Mouse (Mus musculus): ENCODE results near the gene Npas2. TPM values are rescaled to one million over a fixed set of nuclear protein-coding genes. Genes with fewer than 3 reads are reported as not detected.

The Npas2 gene
- polyA plus RNA-seq, 1 experiment: 1.1 TPM

DNA sequence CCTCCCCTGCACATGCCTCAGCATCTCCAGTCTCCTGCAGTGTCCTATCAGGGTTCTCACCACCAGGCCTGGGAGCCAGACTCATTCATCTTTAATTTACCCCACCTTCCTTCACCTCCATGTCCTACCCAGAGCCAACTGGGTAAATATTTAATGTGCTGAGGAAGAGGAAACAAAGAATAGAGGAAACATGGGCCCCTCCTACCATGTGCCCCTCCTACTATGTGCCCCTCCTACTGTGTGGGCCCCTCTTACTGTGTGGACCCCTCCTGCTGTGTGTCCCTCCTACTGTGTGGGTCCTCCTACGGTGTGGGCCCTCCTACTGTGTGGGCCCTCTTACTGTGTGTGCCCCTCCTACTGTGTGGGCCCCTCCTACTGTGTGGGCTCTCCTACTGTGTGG lies 51.2 kb downstream of the Npas2 start:
- Histone ChIP-seq H3K27me3 (ENCODE audit: control insufficient read depth, insufficient read depth, low read length) (no peaks in the 10 kb centered on the region), H3K4me3 (ENCODE audit: control insufficient read depth, low read depth, low read length) (no peak overlapping the region), H3K36me3 (ENCODE audit: control insufficient read depth, insufficient read depth, low read length) (no peaks in the 10 kb centered on the region), H3K4me1 (ENCODE audit: control insufficient read depth, insufficient read depth, low read length) (no peaks in the 10 kb centered on the region), H3K27ac (ENCODE audit: control insufficient read depth, insufficient read depth, low read depth, low read length) (no peak overlapping the region)
- no peak for TF ChIP-seq POLR2A (IDR thresholded peaks at IDR 0.05; ENCODE audit: control insufficient read depth, low read depth, low read length)
- TF ChIP-seq CTCF (IDR thresholded peaks at IDR 0.05; ENCODE audit: control insufficient read depth, insufficient read depth, insufficient replicate concordance, low read depth, low read length): no peak

DNA sequence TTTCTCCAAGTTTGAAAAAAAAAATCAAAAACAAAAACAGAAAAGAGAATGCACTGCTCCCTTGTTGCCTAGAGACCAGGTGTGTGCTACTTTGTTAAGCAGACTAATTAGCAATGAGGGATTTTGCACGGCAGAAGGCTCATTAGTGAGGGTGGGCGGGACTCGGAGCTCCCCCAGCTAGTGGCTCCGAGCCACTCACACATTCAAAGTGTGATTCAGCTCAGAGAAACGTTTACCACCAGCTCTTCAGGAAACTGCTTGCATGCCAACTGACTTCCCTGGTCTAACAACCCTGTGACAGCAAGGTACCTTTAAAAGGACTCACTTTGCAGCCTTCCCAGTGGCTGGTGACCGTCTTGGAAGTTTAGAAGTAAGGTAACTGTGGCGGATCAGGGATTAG lies 58.1 kb downstream of the Npas2 start:
- Histone ChIP-seq H3K4me3 (ENCODE audit: control insufficient read depth, low read depth, low read length) (no peak overlapping the region), H3K27me3 (ENCODE audit: control insufficient read depth, insufficient read depth, low read length) (no peaks in the 10 kb centered on the region), H3K4me1 (ENCODE audit: control insufficient read depth, insufficient read depth, low read length) (no peaks in the 10 kb centered on the region), H3K36me3 (ENCODE audit: control insufficient read depth, insufficient read depth, low read length) (no peaks in the 10 kb centered on the region), H3K27ac (ENCODE audit: control insufficient read depth, insufficient read depth, low read depth, low read length) (no peak overlapping the region)
- no peak for TF ChIP-seq POLR2A (IDR thresholded peaks at IDR 0.05; ENCODE audit: control insufficient read depth, low read depth, low read length)
- no peak for TF ChIP-seq CTCF (IDR thresholded peaks at IDR 0.05; ENCODE audit: control insufficient read depth, insufficient read depth, insufficient replicate concordance, low read depth, low read length)

DNA sequence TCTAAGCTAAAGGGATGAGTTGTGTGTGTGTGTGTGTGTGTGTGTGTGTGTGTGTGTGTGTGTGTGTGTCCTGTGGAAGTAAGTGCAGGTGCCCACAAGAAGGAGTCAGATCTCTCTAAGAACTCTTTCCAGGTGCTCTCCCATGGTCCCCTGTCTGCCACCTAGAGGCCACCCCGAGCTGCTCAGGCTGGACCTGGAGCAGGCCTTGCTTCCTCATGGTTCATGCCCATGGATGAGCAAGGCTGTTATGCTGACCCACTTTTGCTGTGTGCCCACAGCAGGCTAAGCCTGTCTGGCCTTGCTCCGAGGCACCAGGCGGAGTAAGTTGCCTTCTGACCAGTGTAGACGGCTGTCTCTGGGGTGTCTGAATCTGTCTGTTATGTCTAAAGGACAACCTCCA lies 60.2 kb downstream of the Npas2 start:
- Histone ChIP-seq H3K27ac (ENCODE audit: control insufficient read depth, insufficient read depth, low read depth, low read length) (no peak overlapping the region), H3K27me3 (ENCODE audit: control insufficient read depth, insufficient read depth, low read length) (no peaks in the 10 kb centered on the region), H3K4me1 (ENCODE audit: control insufficient read depth, insufficient read depth, low read length) (no peaks in the 10 kb centered on the region), H3K4me3 (ENCODE audit: control insufficient read depth, low read depth, low read length) (no peak overlapping the region), H3K36me3 (ENCODE audit: control insufficient read depth, insufficient read depth, low read length) (no peaks in the 10 kb centered on the region)
- no peak for TF ChIP-seq CTCF (IDR thresholded peaks at IDR 0.05; ENCODE audit: control insufficient read depth, insufficient read depth, insufficient replicate concordance, low read depth, low read length)
- TF ChIP-seq POLR2A (IDR thresholded peaks at IDR 0.05; ENCODE audit: control insufficient read depth, low read depth, low read length): no peak

DNA sequence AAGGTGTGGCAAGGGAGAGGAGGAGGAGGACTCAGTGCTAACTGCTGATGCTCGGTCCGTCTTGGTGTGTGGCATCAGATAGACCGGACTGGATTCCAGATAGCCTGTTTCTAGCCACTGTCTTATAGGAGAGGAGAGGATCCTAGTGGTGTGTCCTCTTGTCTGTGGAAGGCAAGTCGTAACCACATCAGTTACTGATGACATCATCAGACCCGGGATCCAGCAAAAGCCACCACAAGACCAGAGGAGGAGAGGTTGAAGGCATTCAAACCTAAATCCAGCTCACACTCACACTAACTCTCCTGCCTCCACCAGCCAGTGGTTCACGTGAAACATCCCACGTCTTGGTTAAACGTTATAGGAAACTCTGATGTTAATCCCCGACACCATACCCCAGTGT lies 62.5 kb downstream of the Npas2 start:
- Histone ChIP-seq H3K27me3 (ENCODE audit: control insufficient read depth, insufficient read depth, low read length) (no peaks in the 10 kb centered on the region), H3K27ac (ENCODE audit: control insufficient read depth, insufficient read depth, low read depth, low read length) (no peak overlapping the region; the same call in 1 of the 2 replicates), H3K36me3 (ENCODE audit: control insufficient read depth, insufficient read depth, low read length) (no peaks in the 10 kb centered on the region), H3K4me1 (ENCODE audit: control insufficient read depth, insufficient read depth, low read length) (no peaks in the 10 kb centered on the region), H3K4me3 (ENCODE audit: control insufficient read depth, low read depth, low read length) (no peak overlapping the region)
- TF ChIP-seq POLR2A (IDR thresholded peaks at IDR 0.05; ENCODE audit: control insufficient read depth, low read depth, low read length): no peak
- TF ChIP-seq CTCF (IDR thresholded peaks at IDR 0.05; ENCODE audit: control insufficient read depth, insufficient read depth, insufficient replicate concordance, low read depth, low read length): no peak

DNA sequence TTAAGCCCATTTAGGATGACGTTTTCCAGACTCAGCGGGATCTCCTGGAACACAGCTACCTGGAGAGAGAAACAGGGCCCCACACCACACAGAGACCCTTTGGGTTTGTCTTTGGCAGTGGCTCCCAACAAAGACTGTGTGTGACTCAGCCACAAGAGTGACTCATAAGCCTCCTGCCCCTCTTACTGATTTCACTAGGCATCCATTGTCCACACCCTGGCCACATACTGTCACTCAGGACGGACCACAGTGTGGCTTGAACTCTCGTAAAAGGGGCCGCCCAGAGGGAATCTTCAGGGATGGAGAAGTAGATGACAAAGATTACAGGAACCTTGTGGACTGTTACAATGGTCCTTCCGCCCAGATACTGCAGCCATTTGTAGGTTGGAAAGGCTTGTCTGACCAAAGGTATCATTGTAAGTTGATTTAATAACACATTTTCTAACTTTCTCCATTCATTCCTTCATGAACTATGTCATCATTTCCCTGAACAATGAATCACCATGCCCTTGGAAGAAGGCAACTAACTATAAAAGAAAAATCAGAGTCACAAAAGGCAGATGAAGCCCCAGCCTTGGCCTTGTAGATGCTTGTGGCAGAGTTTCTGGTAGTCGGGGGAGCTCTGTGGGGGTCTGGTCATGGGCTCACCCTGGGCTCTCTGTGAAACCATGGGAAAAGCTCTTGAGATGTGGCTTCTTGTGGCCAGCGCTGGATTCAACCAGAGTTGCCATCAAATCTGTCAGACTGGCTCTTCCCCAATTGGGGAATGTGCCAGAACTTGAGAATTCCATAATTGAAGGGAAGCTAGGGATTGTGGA lies 63.2 kb downstream of the Npas2 start:
- H3K27ac ChIP-seq (ENCODE audit: control insufficient read depth, insufficient read depth, low read depth, low read length): no peak overlapping the region
- no peaks in the 10 kb centered on the region for H3K4me1 ChIP-seq (ENCODE audit: control insufficient read depth, insufficient read depth, low read length)

DNA sequence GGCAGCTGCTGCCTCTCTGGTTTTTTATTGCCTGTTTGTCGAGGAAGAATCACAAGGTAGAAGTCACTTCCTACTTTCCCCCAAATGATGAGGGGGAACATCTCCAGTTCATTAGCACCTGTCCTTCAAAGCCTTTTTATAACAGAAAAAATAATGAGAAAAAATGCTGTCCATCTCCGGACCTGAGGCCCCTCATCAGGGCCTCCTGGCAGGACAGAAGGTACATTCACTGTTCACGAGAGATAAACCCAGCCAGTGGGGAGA lies 63.7 kb downstream of the Npas2 start:
- Histone ChIP-seq H3K36me3 (ENCODE audit: control insufficient read depth, insufficient read depth, low read length) (no peaks in the 10 kb centered on the region), H3K27ac (ENCODE audit: control insufficient read depth, insufficient read depth, low read depth, low read length) (no peak overlapping the region), H3K4me1 (ENCODE audit: control insufficient read depth, insufficient read depth, low read length) (no peaks in the 10 kb centered on the region), H3K4me3 (ENCODE audit: control insufficient read depth, low read depth, low read length) (no peak overlapping the region), H3K27me3 (ENCODE audit: control insufficient read depth, insufficient read depth, low read length) (no peaks in the 10 kb centered on the region)
- TF ChIP-seq CTCF (IDR thresholded peaks at IDR 0.05; ENCODE audit: control insufficient read depth, insufficient read depth, insufficient replicate concordance, low read depth, low read length): no peak
- TF ChIP-seq POLR2A (IDR thresholded peaks at IDR 0.05; ENCODE audit: control insufficient read depth, low read depth, low read length): no peak

More for the DNA sequence above, 63.2 kb downstream of the Npas2 start:
- TF ChIP-seq CTCF (IDR thresholded peaks at IDR 0.05; ENCODE audit: control insufficient read depth, insufficient read depth, insufficient replicate concordance, low read depth, low read length) (no peak), POLR2A (IDR thresholded peaks at IDR 0.05; ENCODE audit: control insufficient read depth, low read depth, low read length) (no peak)
- H3K36me3 ChIP-seq (ENCODE audit: control insufficient read depth, insufficient read depth, low read length): no peaks in the 10 kb centered on the region
- no peaks in the 10 kb centered on the region for H3K27me3 ChIP-seq (ENCODE audit: control insufficient read depth, insufficient read depth, low read length)
- H3K4me3 ChIP-seq (ENCODE audit: control insufficient read depth, low read depth, low read length): no peak overlapping the region

DNA sequence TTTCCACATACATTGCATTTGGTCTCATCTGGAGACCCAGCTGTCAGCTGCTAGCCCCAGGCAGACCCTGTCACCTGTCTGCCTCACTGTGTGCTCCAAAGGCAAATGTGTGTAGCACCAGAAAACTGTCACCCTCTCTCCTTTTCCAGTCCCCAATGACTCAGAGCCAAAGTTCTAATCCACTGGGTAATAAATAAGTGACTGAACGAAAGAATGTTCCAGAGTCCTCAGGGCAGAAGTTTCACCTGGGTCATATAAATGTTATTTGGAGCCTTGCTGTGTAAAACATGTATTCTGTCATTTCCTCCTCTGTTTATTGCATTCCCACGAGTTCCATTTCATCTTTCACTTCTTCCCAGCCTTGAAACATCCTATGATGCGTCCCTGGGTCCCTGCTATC lies 66.1 kb downstream of the Npas2 start:
- H3K4me3 ChIP-seq (ENCODE audit: control insufficient read depth, low read depth, low read length): no peak overlapping the region
- H3K27me3 ChIP-seq (ENCODE audit: control insufficient read depth, insufficient read depth, low read length): no peaks in the 10 kb centered on the region
- no peaks in the 10 kb centered on the region for H3K4me1 ChIP-seq (ENCODE audit: control insufficient read depth, insufficient read depth, low read length)
- no peak overlapping the region for H3K27ac ChIP-seq (ENCODE audit: control insufficient read depth, insufficient read depth, low read depth, low read length)
- no peaks in the 10 kb centered on the region for H3K36me3 ChIP-seq (ENCODE audit: control insufficient read depth, insufficient read depth, low read length)
- no peak for TF ChIP-seq CTCF (IDR thresholded peaks at IDR 0.05; ENCODE audit: control insufficient read depth, insufficient read depth, insufficient replicate concordance, low read depth, low read length)
- no peak for TF ChIP-seq POLR2A (IDR thresholded peaks at IDR 0.05; ENCODE audit: control insufficient read depth, low read depth, low read length)
